Mouse (Mus musculus): ENCODE results near the gene Gm3755.
"Not testable (repeated sequence)": the region's sequence is repeated elsewhere in the genome, so short reads cannot be mapped to it uniquely, and the experiment has no call there.

Gm3755 gene

GRCm38 (mm10) chr14:7450817-7451216 lies at the start of gene Gm3755:
Gm3755 (minus strand) TSS chr14:7450917.
- DNase-seq, result not testable (repeated sequence)

GRCm38 (mm10) chr14:7488731-7489130 lies 38.0 kb upstream of the Gm3755 start:
- peak in 1 of 2 experiments; percentile 23 for DNase-seq

GRCm38 (mm10) chr14:7483662-7484061 lies 32.9 kb upstream of the Gm3755 start, which contains the start of gene Gm3752:
Gm3752 (minus strand) TSS chr14:7483762.
- not testable (repeated sequence) for DNase-seq

- DNase-seq, result peak in 1 of 2 experiments; percentile 19
Measured at GRCm38 (mm10) chr14:7422496-7422895, 28.2 kb downstream of the Gm3755 start.

Measured in kidney, postnatal 25 days (tissue).